Mouse (Mus musculus): Measurements from ENCODE around the gene Socs7.

DNA sequence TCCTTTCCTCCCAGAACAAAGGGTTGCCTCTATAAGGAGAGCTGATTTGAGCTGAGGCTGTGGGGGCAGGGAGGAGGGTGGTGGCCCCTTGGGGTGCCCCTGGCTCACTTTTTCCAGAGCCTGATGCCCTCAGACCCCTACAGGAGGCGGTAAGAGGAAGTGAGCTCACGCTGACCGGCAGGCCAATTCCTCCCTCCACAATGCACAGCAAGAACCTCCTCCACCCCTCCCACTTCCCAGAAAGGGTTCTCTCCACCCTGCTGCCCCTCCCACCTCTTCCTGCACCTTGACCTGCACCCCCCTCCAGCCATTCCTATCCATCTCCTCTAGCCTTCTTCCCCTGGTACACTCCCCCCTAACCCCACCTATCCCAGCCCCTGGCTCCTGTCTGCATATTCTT lies 49.8 kb downstream of the Socs7 start:
- TF ChIP-seq CTCF (IDR thresholded peaks at IDR 0.05; ENCODE audit: low read depth, low read length) (no peak), POLR2A (IDR thresholded peaks at IDR 0.05; ENCODE audit: borderline replicate concordance, low read depth, low read length) (peak; percentile 53; the same call in 1 of the 2 replicates)
